Mouse (Mus musculus) kidney, adult 9 months (tissue): ENCODE measurements around the gene Cmbl.

Experiments used
- DNase-seq: peaks from one replicate; pipeline ENCODE4 v3.0.0; 2022

Cmbl gene

DNA sequence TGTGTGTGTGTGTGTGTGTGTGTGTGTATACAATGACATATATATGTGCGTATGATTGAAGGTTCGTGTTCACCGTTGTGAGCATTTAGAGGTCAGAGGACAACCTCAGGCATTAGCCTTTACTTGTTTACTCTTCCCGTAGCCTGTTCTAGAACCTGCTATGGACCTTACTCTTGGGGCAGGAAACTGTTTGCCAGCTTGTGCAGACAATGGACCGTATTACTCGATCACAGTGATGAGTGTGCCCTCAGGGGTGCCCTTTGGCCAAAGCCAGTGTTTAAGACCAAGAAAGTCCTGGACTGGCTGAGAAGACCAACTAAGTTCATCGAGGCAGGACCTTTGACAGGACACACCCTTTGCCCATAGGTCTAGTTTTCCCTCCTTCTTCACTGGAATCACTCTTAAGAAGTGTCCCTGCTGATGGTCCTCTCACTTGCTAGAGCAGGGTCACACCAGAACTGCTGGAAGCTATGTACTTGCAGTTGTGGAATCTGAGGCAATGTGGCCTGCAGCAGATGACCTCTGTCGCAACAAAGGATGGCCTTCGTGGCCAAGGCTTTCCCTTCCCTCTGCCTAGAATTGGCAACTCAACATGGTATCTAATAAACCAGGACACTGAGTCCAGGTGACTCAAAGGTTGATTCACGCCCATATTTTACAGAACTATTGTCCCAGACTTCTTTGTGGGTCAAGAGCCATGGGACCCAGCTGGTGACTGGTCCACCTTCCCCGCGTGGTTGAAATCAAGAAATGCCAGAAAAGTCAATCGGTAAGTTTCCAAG, 18.3 kb downstream of the Cmbl start:
- DNase-seq: no peak

- DNase-seq: no peak
These were observed 20.0 kb downstream of the Cmbl start for GRCm38 (mm10) chr15:31585238-31585637.

DNA sequence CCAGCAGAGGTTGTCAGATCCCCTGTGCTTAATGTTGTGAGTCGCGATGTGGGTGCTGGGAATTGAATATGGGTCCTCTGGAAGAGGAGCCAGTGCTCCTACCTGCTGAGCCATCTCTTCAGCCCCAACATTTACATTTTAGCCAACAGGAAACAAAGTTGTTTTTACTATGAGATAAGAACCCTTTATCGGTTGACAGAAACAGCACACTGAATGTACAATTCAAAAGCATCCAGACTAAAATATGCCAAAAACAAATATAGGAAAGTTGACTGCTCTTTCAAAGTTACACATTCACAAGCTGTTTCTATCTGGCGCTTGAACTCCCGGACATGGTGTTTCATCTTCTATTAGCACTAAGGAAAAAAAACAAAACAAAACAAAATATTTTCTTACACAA, 20.9 kb downstream of the Cmbl start:
- DNase-seq: no peak

DNA sequence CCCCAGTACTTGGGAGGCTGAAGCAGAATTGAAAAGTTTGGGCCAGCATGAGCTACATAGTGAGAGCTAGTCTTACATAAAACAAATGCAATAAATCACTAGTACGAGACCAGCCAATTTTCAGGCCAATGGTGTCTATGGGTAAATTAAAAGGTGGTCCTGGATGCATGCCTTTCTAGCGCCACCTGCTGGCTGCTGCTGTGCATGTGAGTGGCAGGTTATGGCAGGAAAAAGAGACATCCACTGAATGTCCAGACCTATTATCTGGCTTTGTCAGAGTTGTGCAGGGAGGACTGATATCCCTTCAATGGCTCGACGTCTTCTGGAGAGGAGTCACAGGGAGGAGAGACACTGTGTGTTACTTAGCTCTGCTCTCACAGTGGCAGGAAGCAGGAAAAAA, 21.3 kb downstream of the Cmbl start:
- peak; percentile 94 for DNase-seq

GRCm38 (mm10) chr15:31587789-31588188, 22.6 kb downstream of the Cmbl start:
- no peak for DNase-seq

DNA sequence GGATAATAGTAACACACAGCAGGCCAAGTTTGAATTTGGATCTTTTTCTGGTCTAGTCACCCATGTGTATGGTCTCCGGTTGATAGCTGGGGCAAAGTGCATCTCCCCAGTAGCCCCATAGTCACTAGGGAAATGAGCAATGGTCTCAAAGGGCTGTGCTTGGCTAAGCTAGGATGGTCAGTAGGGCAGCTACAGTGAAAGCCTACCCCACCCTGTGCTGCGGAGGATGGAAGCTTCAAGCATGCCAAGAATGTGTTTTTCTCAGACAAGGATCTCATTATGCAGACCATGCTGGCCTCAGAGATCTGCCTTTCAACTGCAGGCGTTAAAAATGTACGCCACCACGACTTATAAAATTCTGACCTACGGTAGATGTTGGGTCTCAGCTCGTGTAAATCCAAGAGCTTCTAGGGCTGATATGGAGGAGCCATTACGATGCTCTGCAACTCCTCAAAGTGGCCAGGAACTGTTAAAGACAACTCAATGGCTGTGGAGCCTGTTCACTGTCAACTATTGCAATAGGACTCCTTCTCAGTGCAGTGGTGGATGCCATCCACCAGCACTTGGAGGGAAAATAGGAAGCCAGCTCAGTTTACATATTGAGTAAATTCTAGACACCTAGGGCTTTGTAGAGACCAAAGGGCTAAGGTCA, 23.9 kb downstream of the Cmbl start:
- DNase-seq: no peak

- DNase-seq: no peak
These were observed 25.0 kb downstream of the Cmbl start for GRCm38 (mm10) chr15:31590176-31590575.

GRCm38 (mm10) chr15:31592531-31592930, 27.3 kb downstream of the Cmbl start:
- DNase-seq: no peak

- DNase-seq: no peak
These were observed 29.1 kb downstream of the Cmbl start for GRCm38 (mm10) chr15:31594260-31594659.

DNA sequence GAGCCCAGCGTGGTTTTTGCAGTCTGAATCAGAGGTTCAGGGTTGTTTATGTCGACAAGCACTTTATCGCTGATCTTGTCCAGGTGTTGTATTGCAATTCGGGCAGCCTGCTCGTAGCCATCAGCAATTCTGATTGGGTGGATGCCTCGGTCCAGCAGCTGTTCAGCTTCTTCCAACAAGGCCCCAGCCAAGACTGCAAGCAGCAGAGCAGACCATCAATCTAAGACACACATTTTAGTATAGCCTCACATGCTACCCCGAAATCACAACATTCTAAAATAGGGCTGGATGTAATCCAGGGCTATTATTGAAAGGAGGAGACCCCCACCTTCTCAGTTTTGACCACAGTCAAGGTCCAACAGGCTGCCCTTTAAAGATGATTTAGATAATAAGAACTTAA, 30.5 kb downstream of the Cmbl start:
- no peak for DNase-seq

- no peak for DNase-seq
These were observed 34.6 kb downstream of the Cmbl start for GRCm38 (mm10) chr15:31599834-31600233.

DNA sequence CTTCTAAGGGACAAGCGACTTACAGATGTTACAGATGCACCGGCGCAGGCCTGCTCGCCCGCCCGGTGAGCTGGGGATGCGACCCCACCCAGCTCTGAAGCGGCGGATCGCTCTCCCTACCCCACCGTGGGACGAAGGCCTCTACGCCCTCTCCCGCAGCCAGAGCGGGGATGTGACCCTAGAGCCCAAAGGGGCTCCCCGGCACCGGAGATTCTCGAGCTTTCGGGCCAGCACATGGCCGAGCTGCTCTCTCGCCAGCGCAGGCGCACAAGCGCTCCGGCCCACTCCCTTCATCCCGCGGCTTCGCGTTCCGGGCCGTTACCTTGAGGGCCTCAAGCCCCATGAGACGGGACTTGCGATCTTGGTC, 36.1 kb downstream of the Cmbl start:
- no peak for DNase-seq

DNA sequence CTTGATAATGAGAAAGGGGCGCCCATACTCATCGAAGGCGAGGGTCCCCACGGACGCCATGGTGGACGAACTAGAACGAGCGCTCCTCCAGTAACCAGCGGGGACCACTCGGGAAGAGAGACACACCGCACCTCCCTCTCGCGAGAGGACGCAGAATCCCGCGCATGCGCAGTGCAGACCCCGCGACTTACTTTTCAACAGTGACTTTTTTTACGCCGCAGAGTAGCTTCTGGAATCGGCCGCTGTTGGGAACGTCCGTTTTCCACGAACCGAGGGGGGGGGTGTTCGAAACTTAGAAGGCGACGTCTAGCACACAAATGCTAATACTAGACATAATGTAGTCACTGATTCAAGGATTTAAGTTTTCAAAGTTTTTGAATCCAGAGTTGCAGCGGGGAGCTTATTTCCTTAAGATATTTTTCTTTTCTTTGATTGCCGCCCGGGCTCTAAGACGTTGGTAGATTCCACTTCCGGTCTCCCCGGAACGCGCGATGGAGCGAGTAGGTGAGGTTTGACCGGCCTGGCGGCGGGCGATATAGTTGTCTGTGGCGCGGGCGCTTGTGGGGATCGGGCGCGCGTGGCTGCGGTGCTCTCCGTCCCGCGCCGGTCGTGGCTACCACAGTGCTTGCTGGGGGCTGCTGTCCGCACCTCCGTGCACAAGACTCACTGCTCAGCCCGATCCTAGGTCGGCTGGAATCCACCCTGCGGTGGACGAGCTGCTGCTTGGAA, 36.6 kb downstream of the Cmbl start, which contains the start of the genes Cct5 and Fam173b:
TSS of gene Cct5 (minus strand) at position 159 of the 729 bp plus-strand sequence.
TSS of gene Fam173b (plus strand) at position 207 of the 729 bp plus-strand sequence.
- DNase-seq: peak; percentile 98

- DNase-seq: peak; percentile 69
These were observed 37.2 kb downstream of the Cmbl start for GRCm38 (mm10) chr15:31602426-31602825.

GRCm38 (mm10) chr15:31603113-31603512, 37.9 kb downstream of the Cmbl start:
- no peak for DNase-seq

- DNase-seq: peak; percentile 61
These were observed 41.6 kb downstream of the Cmbl start for GRCm38 (mm10) chr15:31606821-31607220.

DNA sequence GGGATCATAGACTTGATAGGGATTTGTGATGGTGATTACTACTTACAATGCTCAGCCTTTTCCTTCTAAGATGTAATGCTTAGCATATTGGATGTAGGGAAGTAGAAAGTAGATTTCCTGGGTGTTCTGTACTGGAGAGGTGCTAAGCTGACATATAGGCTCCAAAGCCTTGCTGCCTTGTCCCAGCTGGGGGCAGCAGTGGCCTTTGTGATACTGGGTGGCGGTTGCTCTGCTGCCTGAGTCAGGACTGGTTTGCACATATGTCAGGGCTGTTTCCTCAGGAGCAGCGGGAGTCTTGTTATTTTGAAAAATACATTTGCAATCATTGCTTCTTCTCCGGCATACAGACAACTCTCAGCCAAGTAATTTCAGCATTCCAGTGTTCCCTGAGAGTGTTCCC, 45.8 kb downstream of the Cmbl start:
- no peak for DNase-seq

DNA sequence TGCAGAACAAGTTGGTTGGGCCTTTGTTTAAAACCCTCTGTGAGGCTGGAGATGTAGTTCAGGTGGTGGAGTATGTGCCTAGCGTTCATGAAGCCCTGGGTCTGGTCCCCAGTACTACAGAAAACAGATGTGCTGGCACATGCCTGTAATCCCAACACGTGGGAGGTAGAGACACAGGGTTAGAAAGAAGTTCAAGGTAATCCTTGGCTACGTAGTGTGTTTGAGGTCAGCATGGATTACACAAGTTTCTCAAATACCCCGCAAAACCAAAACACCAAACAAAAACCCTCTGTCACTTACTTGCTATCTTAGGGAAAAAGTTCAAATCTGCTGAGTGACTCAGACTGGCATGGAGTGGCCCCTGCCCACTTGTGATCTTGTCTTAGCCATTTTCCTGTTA, 46.8 kb downstream of the Cmbl start:
- no peak for DNase-seq

DNA sequence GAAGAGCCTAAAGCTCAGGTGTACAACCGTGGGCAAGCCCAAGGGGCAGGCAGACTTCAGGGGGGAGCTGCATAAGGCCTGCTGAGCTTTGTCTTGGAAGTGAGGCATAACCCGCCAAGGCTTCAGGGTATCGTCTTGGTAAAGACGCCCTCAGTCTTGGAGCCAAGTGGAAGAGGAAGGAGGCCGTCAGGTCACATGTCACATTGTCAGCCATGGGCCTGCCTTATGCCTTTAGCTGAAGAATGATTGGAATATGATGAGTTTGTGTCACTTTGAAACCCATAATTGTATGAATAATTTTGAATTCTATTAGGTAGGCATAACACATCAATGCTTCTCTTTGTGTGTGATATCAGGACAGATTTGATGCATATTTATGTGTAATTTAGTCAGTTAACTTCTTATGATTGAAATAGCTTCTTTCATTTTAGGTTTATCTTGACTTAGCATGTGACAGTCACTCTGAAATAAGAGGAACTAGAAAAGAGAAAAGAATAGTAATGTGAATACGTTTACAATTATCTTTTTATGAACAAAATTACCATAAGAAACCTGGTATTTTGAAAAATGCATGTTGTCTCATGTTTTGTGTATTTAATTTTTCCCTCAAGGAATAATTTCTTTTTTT, 48.8 kb downstream of the Cmbl start:
- DNase-seq: no peak

DNA sequence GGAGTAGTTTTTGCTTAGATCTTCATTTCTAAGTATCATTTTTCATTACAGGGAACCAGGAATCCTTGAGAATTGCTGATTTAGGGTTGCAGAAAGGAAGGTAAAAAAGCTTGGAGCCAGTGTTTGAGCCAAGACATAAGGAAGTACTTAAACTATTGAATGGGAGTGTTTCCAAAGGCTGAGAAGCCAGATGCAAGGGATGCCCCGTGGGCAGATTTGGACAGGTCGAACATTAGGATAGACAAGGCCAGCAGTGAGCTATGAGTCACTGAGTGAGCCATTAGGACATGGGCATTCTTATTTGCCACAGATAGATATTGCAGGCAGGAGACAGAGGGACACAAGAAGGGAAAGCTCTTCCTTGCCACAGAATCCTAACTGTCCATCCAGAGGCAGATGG, 49.5 kb downstream of the Cmbl start:
- DNase-seq: no peak

GRCm38 (mm10) chr15:31617261-31617660, 52.1 kb downstream of the Cmbl start:
- no peak for DNase-seq

GRCm38 (mm10) chr15:31619521-31619920, 54.3 kb downstream of the Cmbl start:
- DNase-seq: no peak
